12 mouse cellular contexts compared by ENCODE assay signal in genomic region chr14:33362807-33363206, GRCm38 (mm10).
A peak's percentile ranks its signal among the peaks of the same experiment; 100 is the strongest.
DNase-seq lines count a peak whose midpoint lies in the region; ATAC-seq lines count a peak whose summit lies in the region.
"Had no signal": no experiment of that assay in that cellular context is flagged by ENCODE, and none has a peak within 500 bp of the region (broad histone marks: within the 10 kb centered on the region; RNA-seq: fewer than 3 reads in every experiment).

No protein-coding gene starts in this region.

- no peak for ATAC-seq in heart, embryonic 12.5 days (ENCODE audit: insufficient number of reproducible peaks, low FRiP score)
- ATAC-seq in lung, embryonic 16.5 days (ENCODE audit: low read depth) = peak; percentile 37; the same call in 1 of the 2 replicates
- peak; percentile 14; the same call in 1 of the 2 replicates for ATAC-seq in liver, embryonic 11.5 days (replicated peaks; ENCODE audit: low FRiP score)
- peak; percentile 48 for ATAC-seq in stomach, embryonic 14.5 days (ENCODE audit: insufficient number of reproducible peaks, insufficient read depth, low FRiP score, low read depth)
- ATAC-seq: inflammation-experienced regulatory T-cells, adult 6 months had no signal

- no peaks in the 10 kb centered on the region for H3K36me3 ChIP-seq in heart, embryonic 12.5 days
- H3K36me3 ChIP-seq in lung, embryonic 16.5 days (ENCODE audit: control insufficient read depth, insufficient read depth, low read length) = 0 out of 2 replicates have a peak, but pooled peaks cover 2% of the 10 kb centered on the region
- H3K36me3 ChIP-seq in liver, embryonic 11.5 days (ENCODE audit: control insufficient read depth, insufficient read depth, low read length) = no peaks in the 10 kb centered on the region; the same call in 1 of the 2 replicates
- H3K36me3 ChIP-seq in stomach, embryonic 14.5 days (ENCODE audit: control insufficient read depth, insufficient read depth, low read length) = no peaks in the 10 kb centered on the region
- H3K36me3 ChIP-seq: limb, embryonic 15.5 days had no signal

- peak overlapping the region; percentile 57 for H3K4me2 ChIP-seq in heart, embryonic 12.5 days
- peak overlapping the region; percentile 30 for H3K4me2 ChIP-seq in lung, embryonic 16.5 days (ENCODE audit: low read depth, low read length)
- H3K4me2 ChIP-seq in liver, embryonic 11.5 days = peak overlapping the region; percentile 33
- H3K4me2 ChIP-seq in stomach, embryonic 14.5 days (replicated peaks; ENCODE audit: low read depth, low read length) = peak overlapping the region; percentile 20; the same call in 1 of the 2 replicates
- H3K4me2 ChIP-seq: limb, embryonic 15.5 days had no signal

- no peak for DNase-seq in heart, postnatal 36 days
- DNase-seq in lung, postnatal 25 days (ENCODE audit: low spot score) = no peak
- no peak for DNase-seq in liver, embryonic 11.5 days (ENCODE audit: low spot score)
- no peak for DNase-seq in urinary bladder, postnatal 10 days (ENCODE audit: low spot score)
- DNase-seq: retina, postnatal 1 day; thymus, postnatal 14 days had no signal

- intact Hi-C loops in heart, postnatal 36 days (cut with DNase I) = no loop called here

- H3K27ac ChIP-seq in heart, embryonic 12.5 days (ENCODE audit: poor library complexity, severe bottlenecking) = no peak overlapping the region
- H3K27ac ChIP-seq in lung, embryonic 16.5 days (ENCODE audit: low read length) = no peak overlapping the region
- H3K27ac ChIP-seq in liver, embryonic 11.5 days (ENCODE audit: low read depth, low read length) = peak overlapping the region; percentile 20; the same call in 1 of the 2 replicates
- H3K27ac ChIP-seq in stomach, embryonic 14.5 days (ENCODE audit: low read length) = no peak overlapping the region
- H3K27ac ChIP-seq: limb, embryonic 15.5 days had no signal

- WGBS in heart, embryonic 12.5 days = 4% methylated on average over 10 of the region's 10 CpGs
- 3% methylated on average over 10 of the region's 10 CpGs for WGBS in lung, embryonic 16.5 days
- 15% methylated on average over 10 of the region's 10 CpGs for WGBS in liver, embryonic 11.5 days
- 7% methylated on average over 10 of the region's 10 CpGs for WGBS in stomach, embryonic 14.5 days

- peak overlapping the region; percentile 5; the same call in 1 of the 2 replicates for H3K4me3 ChIP-seq in heart, embryonic 12.5 days
- H3K4me3 ChIP-seq in lung, embryonic 16.5 days (ENCODE audit: low read length) = no peak overlapping the region
- H3K4me3 ChIP-seq in liver, embryonic 11.5 days (ENCODE audit: low read depth, low read length) = peak overlapping the region; percentile 14
- no peak overlapping the region for H3K4me3 ChIP-seq in stomach, embryonic 14.5 days (ENCODE audit: low read depth, low read length)
- H3K4me3 ChIP-seq: limb, embryonic 15.5 days; myocyte had no signal

- no peaks in the 10 kb centered on the region for H3K9me3 ChIP-seq in heart, embryonic 12.5 days (replicated peaks)
- H3K9me3 ChIP-seq in lung, embryonic 16.5 days (ENCODE audit: control insufficient read depth, low read length) = no peaks in the 10 kb centered on the region
- H3K9me3 ChIP-seq in liver, embryonic 11.5 days (ENCODE audit: control insufficient read depth, low read length) = no peaks in the 10 kb centered on the region
- H3K9me3 ChIP-seq in stomach, embryonic 14.5 days (ENCODE audit: control insufficient read depth, low read depth, low read length) = no peaks in the 10 kb centered on the region
- H3K9me3 ChIP-seq: limb, embryonic 15.5 days had no signal

- H3K9ac ChIP-seq in heart, embryonic 12.5 days = peak overlapping the region; percentile 47; the same call in 1 of the 2 replicates
- peak overlapping the region; percentile 40; the same call in 1 of the 2 replicates for H3K9ac ChIP-seq in lung, embryonic 16.5 days (ENCODE audit: low read length)
- no peak overlapping the region for H3K9ac ChIP-seq in liver, embryonic 11.5 days (ENCODE audit: low read depth, low read length)
- H3K9ac ChIP-seq in stomach, embryonic 14.5 days (replicated peaks; ENCODE audit: low read depth, low read length) = no peak overlapping the region
- H3K9ac ChIP-seq: limb, embryonic 15.5 days had no signal

- H3K27me3 ChIP-seq in heart, embryonic 12.5 days (replicated peaks) = peaks cover 30% of the 10 kb centered on the region; the same call in 1 of the 2 replicates
- H3K27me3 ChIP-seq in lung, embryonic 16.5 days (ENCODE audit: control insufficient read depth, insufficient read depth, low read depth, low read length) = no peaks in the 10 kb centered on the region
- no peaks in the 10 kb centered on the region for H3K27me3 ChIP-seq in liver, embryonic 11.5 days (replicated peaks; ENCODE audit: control insufficient read depth, insufficient read depth, low read length)
- no peaks in the 10 kb centered on the region for H3K27me3 ChIP-seq in stomach, embryonic 14.5 days (ENCODE audit: control insufficient read depth, insufficient read depth, low read length)

- H3K4me1 ChIP-seq in heart, embryonic 12.5 days (replicated peaks) = peaks cover 26% of the 10 kb centered on the region
- H3K4me1 ChIP-seq in lung, embryonic 16.5 days (replicated peaks; ENCODE audit: control insufficient read depth, insufficient read depth, low read length) = peaks cover 17% of the 10 kb centered on the region
- peaks cover 13% of the 10 kb centered on the region; the same call in 1 of the 2 replicates for H3K4me1 ChIP-seq in liver, embryonic 11.5 days (replicated peaks; ENCODE audit: control insufficient read depth, insufficient read depth, low read length)
- H3K4me1 ChIP-seq in stomach, embryonic 14.5 days (ENCODE audit: control insufficient read depth, insufficient read depth, low read length) = peaks cover 12% of the 10 kb centered on the region; the same call in 1 of the 2 replicates

Comparison
In these comparisons a context has a peak if more than half of its experiments do, and no peak if none do; other contexts are left out.
1. H3K4me3 ChIP-seq: peak in heart, embryonic 12.5 days (single experiment) and liver, embryonic 11.5 days (single experiment); none in lung, embryonic 16.5 days (single experiment) and stomach, embryonic 14.5 days (single experiment).
2. H3K9ac ChIP-seq: peak in heart, embryonic 12.5 days (single experiment) and lung, embryonic 16.5 days (single experiment); none in liver, embryonic 11.5 days (single experiment) and stomach, embryonic 14.5 days (single experiment).
3. Peak in every context shown above with its lines, with median percentiles within 50 percentile points of each other: H3K4me2 ChIP-seq.